Mouse (Mus musculus): ENCODE data around the gene Pgap1.

Pgap1 gene

GRCm38 (mm10) chr1:54557301-54558229 is at the start of gene Pgap1:
Gene Pgap1 (minus strand): TSS chr1:54557684.
- peak; percentile 63 to 67 for DNase-seq (ENCODE audit: low spot score in 2 of 2)

DNA sequence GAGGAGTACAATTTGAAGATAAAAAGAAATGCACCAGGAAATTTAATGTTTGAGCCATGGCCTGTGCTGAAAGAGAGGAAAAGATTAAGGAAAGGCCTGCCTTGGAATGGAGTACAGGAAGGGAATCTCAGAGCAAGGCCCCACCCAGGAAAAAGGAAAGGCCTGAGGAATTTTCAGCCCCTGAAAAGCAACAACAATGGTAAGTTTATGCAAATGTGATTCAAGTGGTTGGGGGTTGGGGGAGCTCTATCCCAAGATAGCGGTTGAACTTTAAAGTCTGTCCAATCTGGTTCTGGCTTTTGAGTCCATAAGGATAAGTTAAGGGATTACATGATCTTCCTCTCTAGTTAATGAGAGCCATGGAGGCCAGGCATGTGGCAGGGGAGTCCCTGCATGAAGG is 49.5 kb upstream of the Pgap1 start:
- DNase-seq (ENCODE audit: low spot score in 2 of 2), result no peak

DNA sequence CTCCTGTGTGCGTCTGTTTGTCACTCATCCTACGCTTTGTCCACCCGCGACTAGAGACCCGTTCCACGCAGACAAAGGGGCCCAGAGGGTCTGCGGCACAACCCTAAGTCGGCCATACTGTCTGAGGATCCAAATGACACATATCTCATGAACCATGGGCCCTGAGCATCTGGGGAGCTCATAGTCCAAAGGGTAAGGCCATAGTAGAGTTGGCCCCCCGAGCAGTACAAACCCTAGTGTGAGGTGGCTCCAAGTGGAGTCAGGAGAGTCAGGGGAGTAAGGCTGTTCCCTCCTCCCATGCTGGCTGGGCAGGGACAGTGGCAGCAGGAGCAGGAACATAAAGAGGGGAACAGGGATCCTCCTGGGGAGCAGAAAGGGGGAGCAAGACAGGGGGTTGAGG is 44.2 kb upstream of the Pgap1 start:
- no peak for DNase-seq (ENCODE audit: low spot score in 2 of 2)

GRCm38 (mm10) chr1:54600275-54600674 is 42.8 kb upstream of the Pgap1 start:
- no peak for DNase-seq (ENCODE audit: low spot score in 2 of 2)

DNA sequence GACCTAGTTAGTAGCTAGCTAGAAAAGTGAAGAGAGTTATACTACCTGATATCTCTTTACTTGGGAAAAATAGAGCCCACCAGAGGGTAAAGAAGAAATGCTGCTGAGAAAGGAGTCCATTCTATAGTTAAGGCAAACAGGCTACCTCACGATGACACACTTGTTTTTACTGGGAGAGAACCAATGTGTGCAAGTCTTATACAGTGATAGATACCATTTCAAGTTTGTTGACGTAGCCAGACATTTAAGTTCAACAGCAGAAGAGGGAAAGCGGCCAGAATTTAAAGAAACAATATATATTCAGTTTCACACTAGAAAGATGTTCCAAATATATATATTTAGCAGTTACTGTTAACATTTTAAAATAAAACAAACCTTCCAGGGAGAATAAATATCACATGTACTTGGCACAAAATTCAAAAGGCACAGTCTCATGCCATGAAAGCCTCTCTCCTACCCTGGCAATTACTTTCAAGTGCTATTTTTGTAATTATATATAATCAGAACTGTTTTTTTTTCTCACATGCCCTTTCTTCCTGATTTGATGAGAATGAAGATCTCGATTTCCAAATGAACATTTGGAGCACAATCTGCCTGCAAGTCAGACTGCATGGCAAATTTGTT is 40.2 kb upstream of the Pgap1 start:
- no peak for DNase-seq (ENCODE audit: low spot score in 2 of 2)

GRCm38 (mm10) chr1:54596151-54596550 is 38.7 kb upstream of the Pgap1 start:
- no peak for DNase-seq (ENCODE audit: low spot score in 2 of 2)

DNA sequence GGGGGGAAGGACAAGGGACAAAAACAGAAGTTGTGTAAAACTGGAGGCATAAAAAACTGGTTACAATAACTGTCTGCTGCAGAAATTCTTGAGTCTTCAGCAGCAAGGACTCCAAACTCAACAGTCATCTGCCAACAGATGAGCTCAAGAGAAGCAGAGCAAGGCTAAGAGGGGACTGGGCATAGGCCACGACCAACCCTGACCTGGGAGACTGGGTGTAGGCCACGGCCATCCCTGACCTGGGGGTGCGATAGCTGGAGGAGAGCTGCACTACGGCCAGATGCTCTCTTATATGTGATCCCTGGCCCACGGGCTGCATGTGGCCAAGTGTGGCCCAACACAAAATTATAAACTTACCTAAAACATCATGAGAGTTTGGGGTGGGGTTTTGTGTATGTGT is 29.6 kb upstream of the Pgap1 start:
- DNase-seq (ENCODE audit: low spot score in 2 of 2), result no peak

DNA sequence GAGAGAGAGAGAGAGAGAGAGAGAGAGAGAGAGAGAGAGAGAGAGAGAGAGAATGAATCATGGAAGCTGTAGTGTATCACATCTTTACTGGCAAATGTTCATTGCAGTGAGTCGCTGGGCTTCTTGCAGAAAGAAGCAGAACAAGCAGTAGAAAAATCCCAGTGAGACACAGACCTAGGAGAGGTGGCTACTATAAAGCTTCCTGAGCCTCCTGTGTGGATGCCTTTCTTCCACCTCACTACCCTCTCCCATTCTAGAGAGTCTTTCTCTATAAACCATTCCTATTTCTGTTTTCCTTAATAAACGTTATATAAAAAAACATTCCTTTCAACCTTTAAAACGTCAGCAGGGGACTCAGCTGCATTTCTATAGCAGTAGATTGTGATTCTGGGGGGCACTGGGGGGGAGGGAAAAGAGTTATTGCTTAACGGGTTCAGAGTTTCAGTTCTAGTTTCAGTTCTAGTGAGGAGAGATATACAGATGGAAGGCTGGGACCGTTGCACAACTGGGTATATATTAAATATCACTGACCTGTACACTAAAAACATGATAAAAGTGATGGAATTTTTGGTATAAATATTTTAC is 28.6 kb upstream of the Pgap1 start:
- DNase-seq (ENCODE audit: low spot score in 2 of 2), result no peak

- DNase-seq (ENCODE audit: low spot score in 2 of 2), result peak in 1 of 2 experiments; percentile 22
These were observed 27.9 kb upstream of the Pgap1 start for GRCm38 (mm10) chr1:54585278-54585846.

GRCm38 (mm10) chr1:54584588-54585277 is 27.2 kb upstream of the Pgap1 start:
- no peak for DNase-seq (ENCODE audit: low spot score in 2 of 2)

DNA sequence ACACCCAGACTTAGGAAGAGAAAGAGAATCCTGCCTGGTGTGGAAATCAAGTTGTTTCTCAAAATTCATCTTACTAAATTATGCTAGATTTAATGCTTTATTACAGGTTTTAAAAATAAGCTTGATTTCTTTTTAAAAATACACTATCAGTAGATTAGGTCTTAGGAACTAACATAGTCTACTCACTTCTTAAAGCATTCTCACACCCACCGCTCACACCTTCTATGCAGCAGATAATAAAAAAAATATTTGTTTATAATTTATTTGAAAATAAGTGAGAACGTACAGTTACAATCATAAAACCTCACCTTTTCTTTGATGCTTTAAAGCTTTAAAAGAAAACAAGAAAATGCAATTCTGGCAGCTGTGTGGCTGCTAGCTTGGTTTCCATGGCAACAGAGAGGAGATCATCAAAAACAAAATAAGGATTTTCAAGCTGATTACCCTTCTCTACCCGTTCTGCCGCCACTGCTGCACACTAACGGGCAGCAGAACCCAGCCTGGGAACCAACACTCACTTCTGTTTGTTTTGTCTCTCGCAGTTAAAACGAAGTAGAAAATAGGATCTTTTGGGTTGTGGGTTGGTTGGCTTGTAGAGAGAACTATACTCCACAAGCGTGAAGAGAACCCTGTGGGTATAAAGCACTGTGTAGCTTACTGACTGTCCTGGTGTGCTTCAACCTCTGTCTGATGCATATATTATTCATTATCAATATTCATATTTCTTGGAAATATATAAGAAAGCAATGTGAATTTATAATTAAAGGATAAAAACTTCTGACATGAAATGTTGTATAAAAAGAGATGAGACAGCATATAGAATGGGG is 21.1 kb upstream of the Pgap1 start:
- DNase-seq (ENCODE audit: low spot score in 2 of 2), result no peak

GRCm38 (mm10) chr1:54569102-54569501 is 11.6 kb upstream of the Pgap1 start:
- DNase-seq (ENCODE audit: low spot score in 2 of 2), result no peak

DNA sequence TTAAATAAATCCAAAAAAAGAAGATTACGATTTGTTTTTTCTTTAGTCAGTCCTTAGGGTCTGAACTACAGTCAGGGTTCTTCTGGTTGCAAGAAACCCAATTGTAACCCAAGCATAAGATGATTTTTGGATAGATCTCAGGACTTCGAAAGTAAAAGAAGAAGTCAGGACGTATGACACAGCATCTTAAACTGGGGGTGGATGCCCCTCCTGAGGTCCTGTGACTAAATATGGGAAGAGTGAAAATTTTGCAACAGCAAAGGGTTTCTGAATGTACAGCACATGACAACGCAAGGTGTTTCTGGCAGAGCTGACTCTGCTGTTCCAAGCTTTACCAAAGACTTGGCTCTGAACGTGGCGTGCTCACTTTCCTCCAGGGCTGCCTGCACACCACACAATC is 6.4 kb upstream of the Pgap1 start:
- DNase-seq (ENCODE audit: low spot score in 2 of 2), result no peak

DNA sequence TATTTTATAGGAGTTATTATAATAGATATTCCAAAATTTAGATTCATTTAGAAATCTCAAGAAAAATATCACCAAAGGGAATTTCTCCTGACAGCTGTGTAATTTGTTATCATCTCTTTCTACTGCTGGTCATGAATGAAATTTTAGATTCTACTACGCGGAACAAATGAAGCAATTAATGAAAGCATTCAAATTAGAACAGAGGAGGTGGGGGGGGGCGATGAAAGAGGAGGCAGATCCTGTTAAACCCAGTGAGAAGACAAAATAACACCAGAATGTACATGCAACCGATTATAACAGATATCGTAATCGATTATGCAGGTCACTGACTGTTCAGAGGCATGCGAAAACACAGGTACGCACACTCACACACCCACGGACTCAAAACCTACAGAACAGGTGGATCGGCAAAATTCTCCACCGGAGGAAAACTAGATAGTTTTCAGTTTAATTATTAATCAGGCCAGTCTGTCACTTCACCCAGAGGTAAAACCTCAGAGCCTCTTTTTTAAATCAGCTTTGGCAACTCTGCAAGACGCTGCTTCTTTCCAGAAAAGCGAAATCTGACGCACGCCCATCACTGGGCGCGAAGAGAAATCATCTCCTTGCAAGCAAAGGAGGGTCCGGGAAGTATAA is 780 bp downstream of the Pgap1 start:
- DNase-seq (ENCODE audit: low spot score in 2 of 2), result no peak

GRCm38 (mm10) chr1:54555364-54556140 is 1.9 kb downstream of the Pgap1 start:
- no peak for DNase-seq (ENCODE audit: low spot score in 2 of 2)

GRCm38 (mm10) chr1:54552621-54553020 is 4.9 kb downstream of the Pgap1 start:
- no peak for DNase-seq (ENCODE audit: low spot score in 2 of 2)

DNA sequence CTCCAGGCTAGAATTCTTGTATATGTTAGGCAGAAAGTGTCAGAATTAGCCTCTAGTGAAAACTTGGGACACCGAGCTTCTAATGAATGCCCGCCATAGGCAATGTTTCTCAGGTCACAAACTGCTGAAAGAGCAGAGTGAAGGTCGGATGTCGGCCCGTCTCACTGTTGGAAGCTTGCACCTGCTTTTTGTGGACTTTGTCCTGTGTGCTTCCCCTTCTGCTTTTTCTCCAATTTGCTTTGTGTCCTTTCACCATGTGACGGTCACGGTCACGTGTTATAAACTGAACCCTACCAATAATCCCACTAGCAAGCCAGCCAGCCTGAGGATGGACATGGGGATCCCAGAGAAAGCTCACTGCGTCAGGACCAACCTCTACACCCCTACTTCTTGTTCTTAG is 12.3 kb downstream of the Pgap1 start:
- no peak for DNase-seq (ENCODE audit: low spot score in 2 of 2)

DNA sequence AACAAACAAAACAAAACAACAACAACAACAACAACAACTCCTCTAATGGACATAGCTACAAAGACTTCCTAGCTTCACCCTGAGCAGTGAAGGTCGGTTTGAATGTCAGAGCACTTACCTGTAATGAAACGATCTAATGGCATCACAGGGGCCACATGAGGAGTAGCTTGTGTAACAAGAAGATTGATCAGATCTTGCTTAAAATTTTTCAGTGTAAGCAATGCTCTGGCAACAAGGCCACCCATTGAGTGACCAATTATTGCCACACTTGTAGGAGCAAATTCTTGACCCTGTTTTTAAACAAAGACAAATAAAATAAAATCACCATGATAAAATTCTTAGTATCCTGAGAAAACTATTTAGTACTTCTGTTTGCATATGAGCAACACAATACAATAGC is 14.6 kb downstream of the Pgap1 start:
- DNase-seq (ENCODE audit: low spot score in 2 of 2), result no peak

GRCm38 (mm10) chr1:54531170-54531569 is 26.3 kb downstream of the Pgap1 start:
- DNase-seq (ENCODE audit: low spot score in 2 of 2), result no peak

DNA sequence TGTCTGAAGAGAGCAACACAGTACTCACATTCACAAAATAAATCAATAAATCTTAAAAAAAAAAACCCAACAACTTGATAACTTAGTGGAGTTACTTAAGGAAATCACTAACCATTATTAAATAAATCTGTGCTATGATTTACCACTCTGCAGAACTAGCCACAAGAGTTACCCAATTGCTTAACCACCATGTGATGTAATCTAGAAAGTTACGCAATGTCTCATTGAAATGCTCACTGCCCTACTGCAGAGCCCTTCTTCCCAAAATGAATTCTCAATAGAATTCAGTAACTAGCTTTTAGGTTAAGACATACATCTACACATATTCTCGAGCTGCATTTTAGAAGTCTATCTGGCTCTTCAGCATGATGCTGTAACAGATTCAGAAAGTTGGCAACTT is 33.8 kb downstream of the Pgap1 start:
- DNase-seq (ENCODE audit: low spot score in 2 of 2), result no peak
